Mouse (Mus musculus): ENCODE results near the gene Rph3al. TPM values are rescaled to one million over a fixed set of nuclear protein-coding genes. Genes with fewer than 3 reads are reported as not detected.
A peak's percentile ranks its signal among the peaks of the same experiment; 100 is the strongest.

The Rph3al gene
- total RNA-seq, 2 experiments from 2014 or later: 3.1 to 3.8 TPM

DNA sequence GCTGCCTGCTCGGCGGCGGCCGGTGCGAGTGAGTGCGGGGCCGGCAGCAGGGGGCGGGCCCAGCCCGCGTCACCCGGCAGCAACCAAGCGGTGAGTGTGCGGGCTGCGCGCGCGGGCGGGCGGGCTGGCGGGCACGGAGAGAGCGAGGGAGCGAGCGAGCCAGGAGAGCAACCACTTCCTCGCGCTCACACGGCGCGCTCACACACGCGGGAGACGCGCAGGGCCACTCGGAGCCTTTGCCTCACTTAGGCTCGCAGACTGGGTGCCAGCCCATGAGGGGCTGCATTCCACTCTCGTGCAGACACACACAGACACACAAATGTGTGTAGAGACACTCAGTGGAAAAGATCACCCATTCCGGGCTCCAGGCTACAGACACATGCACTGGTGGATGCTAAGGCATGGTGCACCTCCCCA lies 142.2 kb downstream of the Rph3al start, which contains the start of gene Doc2b:
Doc2b (minus strand) TSS at position 21 of the 417 bp plus-strand sequence.
- peak; percentile 64 to 80 for DNase-seq (ENCODE audit: extremely low spot score in 1 of 2, low spot score in 2 of 2)
- intact Hi-C loops (cut with DNase I): loop anchor here (5.0 kb wide), 1 partner anchor 41 kb away; no protein-coding TSS in a partner anchor

DNA sequence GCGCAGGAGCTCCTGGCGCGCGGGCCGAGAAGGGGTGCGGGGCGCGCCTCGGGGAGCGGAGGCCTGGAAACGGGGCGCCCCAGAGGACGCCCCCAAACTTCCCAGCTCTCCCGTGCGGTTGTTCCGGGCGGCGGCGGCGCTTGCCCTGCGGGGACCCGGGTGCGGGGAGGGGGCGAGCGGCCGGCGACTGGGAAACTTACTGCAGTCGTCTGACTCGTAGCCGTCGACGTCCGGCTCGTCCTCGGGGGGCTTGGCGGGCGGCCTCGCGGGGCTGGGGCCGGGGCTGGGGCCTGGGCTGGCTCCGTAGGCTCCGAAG lies 142.9 kb downstream of the Rph3al start:
- intact Hi-C loops (cut with DNase I): loop anchor here (5.0 kb wide), 1 partner anchor 42 kb away; no protein-coding TSS in a partner anchor
- DNase-seq (ENCODE audit: extremely low spot score in 1 of 2, low spot score in 2 of 2): peak in 1 of 2 experiments; percentile 45

DNA sequence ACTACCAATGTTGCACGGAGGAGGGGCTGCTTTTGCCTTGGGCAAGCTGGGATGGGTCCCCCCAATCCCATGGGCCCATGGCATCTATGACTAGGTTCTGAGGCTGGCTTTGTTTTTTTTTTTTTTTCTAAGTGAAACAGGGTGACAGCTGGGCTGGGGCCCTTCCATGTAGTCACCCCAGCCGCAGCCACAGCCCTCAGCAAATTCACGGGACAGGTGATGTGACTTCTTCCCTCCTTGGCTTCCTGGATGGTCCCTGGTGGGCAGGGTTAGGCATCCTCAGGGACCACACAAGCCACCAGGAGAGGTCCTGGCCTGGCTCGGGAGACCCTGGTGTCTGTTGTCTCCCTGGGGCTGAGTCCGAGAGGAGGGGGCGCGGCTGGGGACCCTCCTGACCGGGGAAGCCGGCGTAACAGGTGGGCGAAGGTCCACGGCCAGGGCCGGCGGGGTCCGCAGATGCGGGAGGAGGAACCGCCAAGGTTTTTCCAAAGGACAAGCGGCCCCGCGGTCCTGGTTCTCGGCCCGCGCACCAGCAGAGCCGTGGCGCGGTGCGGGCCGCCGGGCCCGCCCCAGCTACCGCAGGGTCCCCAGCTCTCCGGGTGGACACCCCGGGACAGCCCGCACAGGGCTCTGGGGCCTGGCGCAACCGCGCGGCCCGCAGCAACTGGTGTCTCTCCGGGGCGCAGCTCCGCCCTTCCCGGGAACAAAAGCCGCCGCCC lies 143.5 kb downstream of the Rph3al start:
- DNase-seq (ENCODE audit: extremely low spot score in 1 of 2, low spot score in 2 of 2): peak in 1 of 2 experiments; percentile 47
- intact Hi-C loops (cut with DNase I): loop anchor here (5.0 kb wide), 1 partner anchor 43 kb away; no protein-coding TSS in a partner anchor

DNA sequence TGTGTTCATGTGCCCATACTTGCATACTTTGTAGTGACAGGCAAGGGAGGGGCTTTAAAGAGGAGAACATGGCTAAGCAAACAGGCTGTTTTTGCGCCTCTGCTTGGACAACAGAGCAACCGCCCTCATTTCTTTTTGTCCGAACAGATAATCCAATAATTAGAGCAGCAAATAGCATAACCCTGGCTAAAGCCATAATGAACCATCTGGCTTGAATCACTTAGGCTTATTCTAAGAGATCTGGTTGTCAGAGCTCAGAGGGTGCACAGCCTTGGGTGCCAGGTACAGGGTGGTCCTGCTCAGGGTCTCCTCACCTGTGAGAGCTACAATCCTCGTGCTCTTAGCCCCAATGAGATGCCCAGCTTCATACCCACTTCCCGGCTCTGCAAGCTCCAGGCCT lies 144.9 kb downstream of the Rph3al start:
- DNase-seq (ENCODE audit: extremely low spot score in 1 of 2, low spot score in 2 of 2): no peak
- intact Hi-C loops (cut with DNase I): no loop called here

DNA sequence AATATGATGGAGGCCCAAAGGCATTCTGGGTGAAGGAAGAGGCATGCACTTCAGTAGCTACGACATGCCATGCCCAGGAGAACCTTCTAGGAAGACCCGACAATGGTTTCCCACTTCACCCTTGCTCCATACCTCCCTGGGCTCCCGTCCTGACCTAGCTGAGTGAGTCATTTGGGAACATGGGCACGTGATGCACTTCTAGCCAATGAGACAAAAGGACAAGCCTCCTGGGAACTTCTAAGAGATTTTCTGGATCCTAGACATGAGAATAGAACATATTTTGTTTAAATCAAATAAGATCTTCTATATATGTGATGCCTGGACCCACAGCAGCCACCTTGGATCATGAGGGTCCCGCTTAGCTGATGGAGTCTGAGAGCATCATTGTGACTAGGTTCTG lies 145.7 kb downstream of the Rph3al start:
- no peak for DNase-seq (ENCODE audit: extremely low spot score in 1 of 2, low spot score in 2 of 2)

DNA sequence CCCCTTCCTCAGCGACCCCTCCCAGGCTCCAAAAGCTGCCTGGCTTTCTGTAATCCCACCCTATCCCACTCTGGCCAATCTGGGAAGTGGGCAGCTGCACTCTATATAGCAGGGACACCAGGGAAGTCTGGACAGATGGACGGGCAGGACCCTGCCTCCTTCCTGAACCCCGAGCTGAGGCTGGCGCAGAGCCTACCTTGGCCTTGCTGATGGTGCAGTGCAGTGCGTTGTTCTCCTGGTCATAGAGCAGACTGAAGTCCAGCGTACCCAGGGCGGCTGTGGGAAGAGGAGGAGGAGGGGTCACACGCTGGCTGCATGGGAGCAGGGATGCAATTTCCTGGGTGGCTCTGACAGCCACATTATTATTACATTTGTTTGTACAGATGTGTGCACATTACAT lies 152.3 kb downstream of the Rph3al start:
- DNase-seq (ENCODE audit: extremely low spot score in 1 of 2, low spot score in 2 of 2): no peak
- intact Hi-C loops (cut with DNase I): loop anchor here (10.0 kb wide), 1 partner anchor 609 kb away; the partner anchor contains the start of gene Nxn

More for the DNA sequence above, 145.7 kb downstream of the Rph3al start:
- intact Hi-C loops (cut with DNase I): no loop called here

DNA sequence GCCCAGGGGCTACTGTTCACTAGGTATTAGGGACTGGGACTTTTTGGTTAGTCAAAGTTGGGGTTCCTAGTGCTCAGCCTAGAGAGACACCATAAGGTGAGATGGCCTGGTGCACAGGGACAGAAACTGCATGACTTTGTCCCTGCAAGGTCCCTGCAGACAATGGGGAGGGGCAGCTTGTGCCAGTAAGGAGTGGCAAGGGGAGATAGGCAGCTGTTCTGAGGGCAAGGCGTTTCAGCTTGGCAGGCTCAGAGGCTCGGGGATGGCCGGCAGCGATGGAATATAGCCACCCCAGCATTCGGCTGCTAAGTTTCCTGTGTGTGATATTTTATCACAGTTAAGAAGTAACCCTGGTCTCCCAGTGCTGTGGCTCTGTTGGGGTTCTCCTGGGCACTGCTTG lies 154.4 kb downstream of the Rph3al start:
- intact Hi-C loops (cut with DNase I): loop anchor here (5.0 to 10.0 kb wide), 4 partner anchors 119 to 611 kb away; partner anchors contain the start of gene Nxn
- no peak for DNase-seq (ENCODE audit: extremely low spot score in 1 of 2, low spot score in 2 of 2)

DNA sequence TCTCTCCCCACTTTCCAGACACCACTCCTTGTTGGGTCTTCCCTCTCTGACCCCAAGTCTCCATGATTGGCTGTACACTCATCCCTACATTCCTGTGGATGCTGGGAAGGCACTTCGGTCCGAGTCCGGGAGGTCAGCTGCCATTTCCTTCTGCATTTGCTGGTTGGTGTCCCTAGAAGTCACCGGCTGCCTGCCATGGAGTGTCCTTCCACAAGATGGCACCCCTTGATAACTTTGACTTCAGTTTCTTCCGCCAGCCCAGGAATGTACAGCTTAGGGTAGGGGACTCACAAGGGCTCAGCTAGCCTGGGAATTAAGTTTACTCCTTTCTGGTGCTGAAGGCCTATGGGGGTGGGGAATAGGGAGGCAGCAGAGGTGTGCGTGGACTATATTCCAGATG lies 156.3 kb downstream of the Rph3al start:
- intact Hi-C loops (cut with DNase I): loop anchor here (5.0 to 10.0 kb wide), 4 partner anchors 120 to 613 kb away; partner anchors contain the start of gene Nxn
- peak; percentile 54 to 67 for DNase-seq (ENCODE audit: extremely low spot score in 1 of 2, low spot score in 2 of 2)

Other genes with a start within 250 kb of the Rph3al start
- 1,000 to 10,000 TPM; 1,585 to 1,598 TPM for gene Ywhae, start 205.6 kb downstream of the Rph3al start, total RNA-seq (2021)
- 10 to 100 TPM; 46.9 to 47.8 TPM for gene Doc2b, start 142.4 kb downstream of the Rph3al start, total RNA-seq (2021)
- 1 to 10 TPM; 4.5 to 6.2 TPM for gene 1700016K19Rik, start 61.5 kb upstream of the Rph3al start, total RNA-seq (2021)
- gene Rflnb, start 89.4 kb upstream of the Rph3al start, total RNA-seq (2021): 10 to 100 TPM; 27.3 to 29.6 TPM
- gene Vps53, start 241.2 kb upstream of the Rph3al start, total RNA-seq (2021): 10 to 100 TPM; 74.5 to 82.5 TPM
- gene Fam57a, start 241.2 kb upstream of the Rph3al start, total RNA-seq (2021): 10 to 100 TPM; 15.4 to 17.0 TPM

All from left cerebral cortex, postnatal 10 days (tissue).